Mouse (Mus musculus): ENCODE measurements around the gene Slc25a42. TPM values are rescaled to one million over a fixed set of nuclear protein-coding genes. Genes with fewer than 3 reads are reported as not detected.

Gene Slc25a42
- total RNA-seq, 2 experiments from 2014 or later: 34.9 to 42.0 TPM

Other genes with a start within 250 kb of the Slc25a42 start
- gene Gatad2a, start 215.9 kb downstream of the Slc25a42 start, total RNA-seq (2021): 10 to 100 TPM; 30.7 TPM
- gene Mau2, start 169.6 kb downstream of the Slc25a42 start, total RNA-seq (2021): 10 to 100 TPM; 77.2 to 83.9 TPM
- gene Sugp1, start 169.5 kb downstream of the Slc25a42 start, total RNA-seq (2021): 10 to 100 TPM; 48.7 to 58.3 TPM
- gene Tm6sf2, start 139.4 kb downstream of the Slc25a42 start, total RNA-seq (2021): 1 to 10 TPM; 2.9 to 4.9 TPM
- gene Hapln4, start 128.8 kb downstream of the Slc25a42 start, total RNA-seq (2021): 10 to 100 TPM; 68.2 to 77.5 TPM
- gene Ncan, start 91.4 kb downstream of the Slc25a42 start, total RNA-seq (2021): 100 to 1,000 TPM; 188 to 207 TPM
- gene Nr2c2ap, start 81.0 kb downstream of the Slc25a42 start, total RNA-seq (2021): 10 to 100 TPM; 25.5 to 29.8 TPM
- gene Rfxank, start 73.2 kb downstream of the Slc25a42 start, total RNA-seq (2021): 10 to 100 TPM; 11.8 to 12.0 TPM
- gene Borcs8, start 72.8 kb downstream of the Slc25a42 start, total RNA-seq (2021): 10 to 100 TPM; 47.0 to 47.5 TPM
- not detected for gene Mef2b, start 72.6 kb downstream of the Slc25a42 start, total RNA-seq (2021)
- 10 to 100 TPM; 48.7 to 59.9 TPM for gene Tmem161a, start 39.9 kb downstream of the Slc25a42 start, total RNA-seq (2021)
- 100 to 1,000 TPM; 107 to 133 TPM for gene Sugp2, start 21.9 kb upstream of the Slc25a42 start, total RNA-seq (2021)
- 10 to 100 TPM; 43.4 to 49.4 TPM for gene Armc6, start 22.2 kb upstream of the Slc25a42 start, total RNA-seq (2021)
- gene Homer3, start 70.5 kb upstream of the Slc25a42 start, total RNA-seq (2021): 10 to 100 TPM; 84.4 to 86.0 TPM
- 10 to 100 TPM; 44.7 to 47.5 TPM for gene Ddx49, start 90.2 kb upstream of the Slc25a42 start, total RNA-seq (2021)
- 100 to 1,000 TPM; 123 to 141 TPM for gene Cope, start 90.2 kb upstream of the Slc25a42 start, total RNA-seq (2021)
- 100 to 1,000 TPM; 117 to 122 TPM for gene Cers1, start 103.5 kb upstream of the Slc25a42 start, total RNA-seq (2021)
- 10 to 100 TPM; 14.1 to 19.4 TPM for gene Gdf1, start 117.5 kb upstream of the Slc25a42 start, total RNA-seq (2021)
- 10 to 100 TPM; 61.8 to 66.1 TPM for gene Upf1, start 141.0 kb upstream of the Slc25a42 start, total RNA-seq (2021)
- under 1 TPM; 0.32 to 0.47 TPM for gene Comp, start 161.3 kb upstream of the Slc25a42 start, total RNA-seq (2021)
- gene Crtc1, start 227.3 kb upstream of the Slc25a42 start, total RNA-seq (2021): 100 to 1,000 TPM; 166 to 172 TPM